ENCODE assay signal across 8 mouse cellular contexts in the genomic region with DNA sequence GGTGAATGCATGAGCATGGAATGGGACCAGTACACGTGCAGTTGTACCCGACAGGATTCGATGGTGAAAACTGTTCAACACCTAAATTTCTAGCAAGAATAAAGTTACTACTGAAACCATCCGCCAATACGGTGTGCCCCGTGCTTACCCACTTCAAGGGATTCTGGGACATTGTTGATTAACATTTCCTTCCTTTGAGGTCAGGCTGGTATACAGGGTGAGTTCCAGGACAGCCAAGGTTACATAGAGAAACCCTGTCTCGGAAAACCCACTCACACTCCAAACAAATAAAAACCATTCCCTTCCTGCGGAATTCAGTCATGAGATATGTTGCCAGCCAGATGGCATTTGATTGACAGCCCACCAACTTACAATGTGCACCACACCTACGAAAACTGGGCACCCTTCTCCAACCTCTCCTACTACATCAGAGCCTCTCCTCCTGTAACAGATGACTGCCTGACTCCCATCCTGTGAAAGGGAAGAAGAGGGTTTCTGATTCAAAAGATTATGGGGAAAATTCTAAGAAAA. TPM values are rescaled to one million over a fixed set of nuclear protein-coding genes. Genes with fewer than 3 reads are reported as not detected.
DNase-seq lines count a peak whose midpoint lies in the region; ATAC-seq lines count a peak whose summit lies in the region.

No protein-coding gene starts in this region.

- peak overlapping the region; percentile 94 for H3K27ac ChIP-seq in hindbrain, embryonic 10.5 days
- H3K27ac ChIP-seq in liver, embryonic 15.5 days (replicated peaks): peak overlapping the region; percentile 92; the same call in 1 of the 2 replicates
- peak overlapping the region; percentile 61; the same call in 1 of the 2 replicates for H3K27ac ChIP-seq in stomach, embryonic 14.5 days (ENCODE audit: low read length)

- ATAC-seq in frontal cortex, adult (ENCODE audit: low TSS enrichment): peak; percentile 20; the same call in 1 of the 2 replicates
- no peak for ATAC-seq in liver, embryonic 15.5 days (ENCODE audit: insufficient read depth)
- ATAC-seq in stomach, embryonic 14.5 days (ENCODE audit: insufficient number of reproducible peaks, insufficient read depth, low FRiP score, low read depth): no peak

- H3K36me3 ChIP-seq in hindbrain, embryonic 10.5 days: peaks cover 11% of the 10 kb centered on the region
- peaks cover 16% of the 10 kb centered on the region for H3K36me3 ChIP-seq in liver, embryonic 15.5 days (replicated peaks)
- H3K36me3 ChIP-seq in stomach, embryonic 14.5 days (ENCODE audit: control insufficient read depth, insufficient read depth, low read length): peaks cover 7% of the 10 kb centered on the region; the same call in 1 of the 2 replicates

- DNase-seq in frontal cortex, postnatal 10 days (ENCODE audit: low spot score in 2 of 2): no peak
- peak; percentile 29 for DNase-seq in MEL-GATA-1-ER (ENCODE audit: extremely low read depth, low read depth)
- DNase-seq in hindbrain, embryonic 10.5 days (ENCODE audit: low spot score): no peak
- no peak for DNase-seq in spleen, postnatal 10 days (ENCODE audit: low spot score in 2 of 2)
- DNase-seq in urinary bladder, postnatal 10 days (ENCODE audit: low spot score): no peak

- H3K4me3 ChIP-seq in hindbrain, embryonic 10.5 days: peak overlapping the region; percentile 87
- H3K4me3 ChIP-seq in liver, embryonic 15.5 days (replicated peaks): peak overlapping the region; percentile 89
- peak overlapping the region; percentile 86 for H3K4me3 ChIP-seq in stomach, embryonic 14.5 days (ENCODE audit: low read depth, low read length)

- peak overlapping the region; percentile 96 for H3K4me2 ChIP-seq in liver, embryonic 15.5 days
- peak overlapping the region; percentile 82 for H3K4me2 ChIP-seq in stomach, embryonic 14.5 days (replicated peaks; ENCODE audit: low read depth, low read length)

- peak overlapping the region; percentile 91 for H3K9ac ChIP-seq in liver, embryonic 15.5 days
- peak overlapping the region; percentile 93 for H3K9ac ChIP-seq in stomach, embryonic 14.5 days (replicated peaks; ENCODE audit: low read depth, low read length)

- peaks cover 26% of the 10 kb centered on the region for H3K4me1 ChIP-seq in hindbrain, embryonic 10.5 days (replicated peaks)
- H3K4me1 ChIP-seq in liver, embryonic 15.5 days (replicated peaks): peaks cover 36% of the 10 kb centered on the region
- H3K4me1 ChIP-seq in stomach, embryonic 14.5 days (ENCODE audit: control insufficient read depth, insufficient read depth, low read length): peaks cover 9% of the 10 kb centered on the region; the same call in 1 of the 2 replicates

- H3K9me3 ChIP-seq in hindbrain, embryonic 10.5 days: no peaks in the 10 kb centered on the region
- H3K9me3 ChIP-seq in liver, embryonic 15.5 days (replicated peaks): no peaks in the 10 kb centered on the region
- H3K9me3 ChIP-seq in stomach, embryonic 14.5 days (ENCODE audit: control insufficient read depth, low read depth, low read length): no peaks in the 10 kb centered on the region

- no peaks in the 10 kb centered on the region for H3K27me3 ChIP-seq in hindbrain, embryonic 10.5 days (ENCODE audit: insufficient read depth, poor library complexity, severe bottlenecking)
- H3K27me3 ChIP-seq in liver, embryonic 15.5 days: no peaks in the 10 kb centered on the region
- H3K27me3 ChIP-seq in stomach, embryonic 14.5 days (ENCODE audit: control insufficient read depth, insufficient read depth, low read length): no peaks in the 10 kb centered on the region

- 17% methylated on average over 9 of the region's 9 CpGs for WGBS in hindbrain, embryonic 10.5 days
- WGBS in liver, embryonic 15.5 days (ENCODE audit: insufficient replicate concordance): 8% methylated on average over 9 of the region's 9 CpGs
- 9% methylated on average over 9 of the region's 9 CpGs for WGBS in stomach, embryonic 14.5 days

RNA-seq across cellular contexts. Expression of a gene that starts 0.6 kb away (rescaled TPM):
- 64.4 and 74.5 TPM in 2 replicates for polyA plus RNA-seq in hindbrain, embryonic 10.5 days (2016; fragmentation: Nextera tagmentation; extraction: Ambion mirVana)
- 14.8 and 15.9 TPM in 2 replicates for polyA plus RNA-seq in liver, embryonic 15.5 days (2015; fragmentation: Nextera tagmentation; extraction: Ambion mirVana)
- 63.2 and 66.0 TPM in 2 replicates for polyA plus RNA-seq in stomach, embryonic 14.5 days (2014; fragmentation: Nextera tagmentation; extraction: Ambion mirVana)

RNA-seq across cellular contexts. Expression of a gene that starts 37.4 kb away (rescaled TPM):
- 32.9 and 33.2 TPM in 2 replicates for polyA plus RNA-seq in hindbrain, embryonic 10.5 days (2016; fragmentation: Nextera tagmentation; extraction: Ambion mirVana)
- 27.6 and 28.5 TPM in 2 replicates for polyA plus RNA-seq in liver, embryonic 15.5 days (2015; fragmentation: Nextera tagmentation; extraction: Ambion mirVana)
- 45.7 and 47.0 TPM in 2 replicates for polyA plus RNA-seq in stomach, embryonic 14.5 days (2014; fragmentation: Nextera tagmentation; extraction: Ambion mirVana)

RNA-seq across cellular contexts. Expression of a gene that starts 41.9 kb away (rescaled TPM):
- 81.4 and 84.3 TPM in 2 replicates for polyA plus RNA-seq in hindbrain, embryonic 10.5 days (2016; fragmentation: Nextera tagmentation; extraction: Ambion mirVana)
- 22.3 and 22.5 TPM in 2 replicates for polyA plus RNA-seq in liver, embryonic 15.5 days (2015; fragmentation: Nextera tagmentation; extraction: Ambion mirVana)
- polyA plus RNA-seq in stomach, embryonic 14.5 days (2014; fragmentation: Nextera tagmentation; extraction: Ambion mirVana): 55.9 and 57.9 TPM in 2 replicates
